Mouse (Mus musculus) brain, embryonic 14.5 days (tissue): ENCODE data around the gene 1700029I15Rik. TPM values are rescaled to one million over a fixed set of nuclear protein-coding genes. Genes with fewer than 3 reads are reported as not detected.

Source experiments
- DNase-seq: peaks from one replicate; pipeline ENCODE4 v3.0.0-alpha.2; 2011; ENCODE audit warnings: low read depth
- CTCF ChIP-seq: fragments of 200-500 bp; IDR thresholded peaks from 2 replicates; pipeline ENCODE4 v1.5.1; 2012; ENCODE audit warnings: inconsistent platforms, mild to moderate bottlenecking, moderate library complexity, borderline replicate concordance; ENCODE audit not compliant: insufficient read depth, insufficient read length; ENCODE audit errors: extremely low read depth
- POLR2A ChIP-seq: fragments of 200-500 bp; IDR thresholded peaks from 2 replicates; pipeline ENCODE4 v1.6.1; 2012; ENCODE audit warnings: mild to moderate bottlenecking, inconsistent platforms, borderline replicate concordance; ENCODE audit not compliant: poor library complexity, insufficient read depth, insufficient read length, severe bottlenecking; ENCODE audit errors: extremely low read depth
- polyA plus RNA-seq: library from polyadenylated mRNA; depleted of rRNA; stranded (reverse); fragments of >200 nt; gene quantifications from 2 replicates; pipeline ENCODE4 v1.2.3, GENCODE M21; 2012

Gene 1700029I15Rik
- polyA plus RNA-seq, 1 experiment: 3.0 TPM

DNA sequence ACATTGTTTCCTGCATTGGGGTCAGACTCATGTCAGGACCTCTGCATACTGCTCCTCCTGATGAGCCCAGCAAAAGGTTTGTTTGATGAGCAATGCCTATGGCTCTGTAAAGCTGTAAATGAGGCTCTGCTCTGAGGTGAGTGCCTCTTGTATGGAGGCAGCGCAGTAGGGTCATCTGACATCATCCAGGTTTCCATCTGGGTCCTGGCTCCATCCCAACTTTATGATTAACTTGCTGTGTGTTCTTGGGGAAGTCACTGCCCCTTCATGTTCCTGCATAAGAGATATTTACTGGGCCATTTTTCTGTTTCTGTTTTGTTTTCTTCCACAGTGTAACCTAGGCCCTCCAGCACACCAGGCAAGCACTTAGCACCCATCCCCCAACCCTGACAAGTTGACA, 15.1 kb downstream of the 1700029I15Rik start:
- TF ChIP-seq POLR2A (no peak), CTCF (no peak)
- no peak for DNase-seq

DNA sequence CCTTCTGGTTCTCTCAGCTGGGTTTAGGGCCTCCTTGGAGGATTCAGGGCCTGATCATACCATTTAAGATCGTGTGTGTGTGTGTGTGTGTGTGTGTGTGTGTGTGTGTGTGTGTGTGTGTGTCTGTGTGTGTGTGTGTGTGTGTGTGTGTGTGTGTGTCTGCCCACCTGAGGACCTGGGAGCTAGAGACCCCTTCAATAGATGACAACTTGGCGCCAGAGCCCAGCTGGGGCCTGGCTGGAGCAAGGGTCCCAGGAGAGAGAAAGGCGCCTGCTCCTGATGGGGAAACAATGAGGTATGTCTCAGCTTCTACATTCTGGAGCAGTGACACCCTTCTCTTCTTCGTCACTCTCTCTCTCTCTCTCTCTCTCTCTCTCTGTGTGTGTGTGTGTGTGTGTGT, 17.5 kb downstream of the 1700029I15Rik start:
- DNase-seq: peak; percentile 33

- TF ChIP-seq POLR2A (no peak), CTCF (no peak)
- DNase-seq: no peak
These were observed 18.3 kb downstream of the 1700029I15Rik start for GRCm38 (mm10) chr2:92400682-92401081.

GRCm38 (mm10) chr2:92401091-92401561, 18.8 kb downstream of the 1700029I15Rik start, which contains the start of gene Mapk8ip1:
TSS of gene Mapk8ip1 (minus strand) at chr2:92401263.
- DNase-seq: peak; percentile 68
- TF ChIP-seq CTCF: no peak
- TF ChIP-seq POLR2A: no peak

GRCm38 (mm10) chr2:92402591-92403326, 20.4 kb downstream of the 1700029I15Rik start:
- TF ChIP-seq POLR2A: no peak
- TF ChIP-seq CTCF: no peak
- no peak for DNase-seq

GRCm38 (mm10) chr2:92403776-92404319, 21.5 kb downstream of the 1700029I15Rik start:
- TF ChIP-seq CTCF: no peak
- no peak for TF ChIP-seq POLR2A
- DNase-seq: no peak

DNA sequence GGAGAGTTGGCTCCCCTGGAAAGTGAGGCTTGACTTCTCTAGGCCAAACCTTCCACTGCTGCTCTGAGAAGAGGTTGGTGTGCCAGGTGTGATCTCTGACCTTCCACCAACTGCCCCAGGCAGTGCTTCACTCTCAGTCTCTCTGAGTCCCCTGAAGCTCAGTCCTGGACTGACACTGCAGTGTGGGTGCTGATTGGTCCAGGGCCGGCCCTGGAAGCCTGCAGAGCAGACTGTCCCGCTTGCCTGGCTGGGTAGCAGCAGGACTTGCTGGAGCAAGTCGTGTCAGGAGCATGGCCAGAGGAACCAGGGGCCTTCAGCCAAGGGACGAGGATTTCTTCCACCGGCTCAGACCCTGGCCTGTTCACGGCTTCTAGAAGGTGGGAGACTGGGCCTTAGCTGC, 22.4 kb downstream of the 1700029I15Rik start:
- no peak for TF ChIP-seq POLR2A
- no peak for TF ChIP-seq CTCF
- no peak for DNase-seq

DNA sequence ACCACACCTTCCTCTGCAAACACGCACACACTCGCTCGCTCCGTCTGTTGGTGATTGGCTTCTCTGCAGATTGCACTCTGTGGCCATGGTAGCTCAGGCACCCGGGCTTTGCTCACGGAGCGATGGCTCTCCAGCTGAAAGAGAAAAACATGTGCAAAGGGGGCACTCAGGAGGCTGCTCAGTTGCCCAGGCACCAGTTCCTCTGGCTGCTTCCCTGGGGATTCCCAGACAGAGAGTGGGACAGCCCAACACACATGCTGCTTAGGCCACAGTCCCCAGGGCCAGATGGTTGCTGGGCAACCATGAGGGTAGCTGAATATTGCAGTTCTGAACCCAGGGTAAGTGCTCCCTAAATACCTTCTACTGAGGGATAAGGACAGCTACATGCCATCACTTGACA, 23.3 kb downstream of the 1700029I15Rik start:
- DNase-seq: peak; percentile 29
- TF ChIP-seq POLR2A (no peak), CTCF (no peak)

GRCm38 (mm10) chr2:92408309-92409045, 26.1 kb downstream of the 1700029I15Rik start:
- no peak for TF ChIP-seq POLR2A
- TF ChIP-seq CTCF: no peak
- no peak for DNase-seq

GRCm38 (mm10) chr2:92411705-92412104, 29.4 kb downstream of the 1700029I15Rik start:
- no peak for TF ChIP-seq POLR2A
- TF ChIP-seq CTCF: no peak
- DNase-seq: no peak

GRCm38 (mm10) chr2:92421723-92422387, 39.5 kb downstream of the 1700029I15Rik start:
- TF ChIP-seq POLR2A: no peak
- no peak for TF ChIP-seq CTCF
- no peak for DNase-seq
